Comparison of ENCODE assay signal across 23 mouse cellular contexts in genomic region chr3:85496146-85496545, GRCm38 (mm10).
"Had no signal": no experiment of that assay in that cellular context is flagged by ENCODE, and none has a peak within 500 bp of the region (broad histone marks: within the 10 kb centered on the region; RNA-seq: fewer than 3 reads in every experiment).

No protein-coding gene starts in this region.

- ATAC-seq: liver, postnatal 0 days; lung, postnatal 0 days; midbrain, embryonic 15.5 days had no signal

- H3K27ac ChIP-seq: kidney, embryonic 15.5 days; limb, embryonic 12.5 days; limb, embryonic 15.5 days; liver, embryonic 14.5 days; macrophage; midbrain, embryonic 12.5 days; midbrain, embryonic 15.5 days; neural tube, embryonic 12.5 days; neural tube, embryonic 15.5 days; stomach, postnatal 0 days had no signal

- H3K9me3 ChIP-seq: kidney, embryonic 15.5 days; limb, embryonic 12.5 days; limb, embryonic 15.5 days; midbrain, embryonic 12.5 days; midbrain, embryonic 15.5 days; neural tube, embryonic 12.5 days; neural tube, embryonic 15.5 days had no signal

- H3K4me2 ChIP-seq: kidney, embryonic 15.5 days; limb, embryonic 12.5 days; limb, embryonic 15.5 days; liver, embryonic 11.5 days; lung, embryonic 14.5 days; midbrain, embryonic 12.5 days; midbrain, embryonic 15.5 days; neural tube, embryonic 12.5 days; neural tube, embryonic 15.5 days had no signal

- H3K4me1 ChIP-seq: kidney, embryonic 15.5 days; limb, embryonic 15.5 days; midbrain, embryonic 12.5 days; midbrain, embryonic 15.5 days; neural tube, embryonic 12.5 days; neural tube, embryonic 15.5 days had no signal

- H3K4me3 ChIP-seq: kidney, embryonic 15.5 days; limb, embryonic 12.5 days; limb, embryonic 15.5 days; midbrain, embryonic 12.5 days; midbrain, embryonic 15.5 days; neural tube, embryonic 12.5 days; neural tube, embryonic 15.5 days had no signal

- DNase-seq: kidney, postnatal 10 days; kidney, postnatal 36 days; left cerebral cortex, postnatal 4 days; liver, postnatal 0 days; lung, embryonic 14.5 days; right cerebral cortex, adult 18-20 months; right cerebral cortex, postnatal 14 days; right cerebral cortex, postnatal 4 days; thymus, adult 2 months; thymus, postnatal 14 days; thymus, postnatal 4 days had no signal

- H3K9ac ChIP-seq: kidney, embryonic 15.5 days; limb, embryonic 12.5 days; limb, embryonic 15.5 days; liver, embryonic 14.5 days; liver, postnatal 0 days; lung, embryonic 14.5 days; midbrain, embryonic 12.5 days; midbrain, embryonic 15.5 days; neural tube, embryonic 12.5 days; neural tube, embryonic 15.5 days had no signal

- H3K36me3 ChIP-seq: kidney, embryonic 15.5 days; limb, embryonic 12.5 days; limb, embryonic 15.5 days; midbrain, embryonic 12.5 days; midbrain, embryonic 15.5 days; neural tube, embryonic 12.5 days; neural tube, embryonic 15.5 days had no signal

- H3K27me3 ChIP-seq: kidney, embryonic 15.5 days; limb, embryonic 12.5 days; limb, embryonic 15.5 days; midbrain, embryonic 12.5 days; midbrain, embryonic 15.5 days; neural tube, embryonic 12.5 days; neural tube, embryonic 15.5 days had no signal
